Mouse (Mus musculus) brain, embryonic 14.5 days (tissue): ENCODE measurements around the gene Aldh9a1.

ENCODE experiments used
- CTCF ChIP-seq: fragments of 200-500 bp; IDR thresholded peaks from 2 replicates; pipeline ENCODE4 v1.5.1; 2012; ENCODE audit warnings: inconsistent platforms, mild to moderate bottlenecking, moderate library complexity, borderline replicate concordance; ENCODE audit not compliant: insufficient read depth, insufficient read length; ENCODE audit errors: extremely low read depth
- POLR2A ChIP-seq: fragments of 200-500 bp; IDR thresholded peaks from 2 replicates; pipeline ENCODE4 v1.6.1; 2012; ENCODE audit warnings: mild to moderate bottlenecking, inconsistent platforms, borderline replicate concordance; ENCODE audit not compliant: poor library complexity, insufficient read depth, insufficient read length, severe bottlenecking; ENCODE audit errors: extremely low read depth

GRCm38 (mm10) chr1:167321691-167322090 is 28.1 kb upstream of the Aldh9a1 start:
- TF ChIP-seq POLR2A (no peak), CTCF (no peak)
